Mouse (Mus musculus): ENCODE measurements around the gene Hist1h1b.
A peak's percentile ranks its signal among the peaks of the same experiment; 100 is the strongest.
"Not testable (repeated sequence)": the region's sequence is repeated elsewhere in the genome, so short reads cannot be mapped to it uniquely, and the experiment has no call there.

Gene Hist1h1b

GRCm38 (mm10) chr13:21781639-21782038, 1.2 kb upstream of the Hist1h1b start:
- DNase-seq, result no peak

GRCm38 (mm10) chr13:21781021-21781555, 663 bp upstream of the Hist1h1b start:
- no peak for DNase-seq

GRCm38 (mm10) chr13:21778814-21779766, 1.3 kb downstream of the Hist1h1b start:
- peak; percentile 55 for DNase-seq

- DNase-seq, result no peak
These were observed 24.7 kb downstream of the Hist1h1b start for GRCm38 (mm10) chr13:21755707-21756106.

DNA sequence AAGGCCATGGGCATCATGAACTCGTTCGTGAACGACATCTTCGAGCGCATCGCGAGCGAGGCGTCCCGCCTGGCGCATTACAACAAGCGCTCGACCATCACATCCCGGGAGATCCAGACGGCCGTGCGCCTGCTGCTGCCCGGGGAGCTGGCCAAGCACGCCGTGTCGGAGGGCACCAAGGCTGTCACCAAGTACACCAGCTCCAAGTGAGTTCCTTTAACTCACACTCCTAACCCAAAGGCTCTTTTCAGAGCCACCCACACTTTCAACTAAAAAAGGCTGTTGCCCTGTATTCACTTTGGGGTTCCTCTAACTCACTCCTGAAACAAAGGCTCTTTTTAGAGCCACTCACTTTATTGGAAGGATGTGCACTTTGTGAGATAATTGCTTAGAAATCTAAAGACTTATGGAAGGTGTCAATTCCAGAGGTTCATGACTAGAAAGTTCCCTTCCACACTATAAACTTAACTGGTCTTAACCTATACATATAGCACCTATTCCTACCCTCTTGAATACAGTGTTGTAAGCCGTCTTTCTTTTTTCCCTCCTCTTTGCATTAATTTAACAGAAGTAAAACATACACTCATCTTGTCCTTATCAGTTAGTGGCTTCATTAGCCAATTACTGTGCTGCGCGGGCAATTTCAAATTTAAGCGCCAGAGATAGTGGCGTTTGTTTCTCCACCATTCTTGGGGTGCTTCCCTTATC, 26.0 kb downstream of the Hist1h1b start:
- DNase-seq, result not testable (repeated sequence)

GRCm38 (mm10) chr13:21753524-21754285, 26.7 kb downstream of the Hist1h1b start, which contains the start of the genes Hist1h2ak and Hist1h2bn:
Gene Hist1h2ak (minus strand): TSS chr13:21753827.
Gene Hist1h2bn (plus strand): TSS chr13:21754123.
- peak; percentile 64 for DNase-seq

DNA sequence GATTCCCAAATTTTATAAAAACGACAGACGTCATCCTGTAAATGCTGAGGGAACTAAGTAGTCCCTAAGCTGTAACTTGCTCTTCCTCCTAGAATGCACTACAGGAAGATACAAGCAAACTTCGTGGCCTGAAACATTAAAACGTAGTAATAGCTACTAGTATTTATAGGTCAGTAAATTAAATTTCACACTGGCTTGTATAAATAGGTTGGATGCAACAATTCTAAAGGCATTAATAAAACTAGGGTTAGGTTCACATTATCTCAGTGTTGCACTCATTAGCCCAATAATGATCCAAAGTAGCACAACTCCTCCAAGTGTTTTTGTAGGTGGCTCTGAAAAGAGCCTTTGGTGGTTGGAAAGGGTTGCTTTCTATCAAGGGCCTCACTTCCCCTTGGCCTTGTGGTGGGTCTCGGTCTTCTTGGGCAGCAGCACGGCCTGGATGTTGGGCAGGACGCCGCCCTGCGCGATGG, 27.3 kb downstream of the Hist1h1b start:
- no peak for DNase-seq

GRCm38 (mm10) chr13:21752356-21752755, 28.1 kb downstream of the Hist1h1b start:
- no peak for DNase-seq

DNA sequence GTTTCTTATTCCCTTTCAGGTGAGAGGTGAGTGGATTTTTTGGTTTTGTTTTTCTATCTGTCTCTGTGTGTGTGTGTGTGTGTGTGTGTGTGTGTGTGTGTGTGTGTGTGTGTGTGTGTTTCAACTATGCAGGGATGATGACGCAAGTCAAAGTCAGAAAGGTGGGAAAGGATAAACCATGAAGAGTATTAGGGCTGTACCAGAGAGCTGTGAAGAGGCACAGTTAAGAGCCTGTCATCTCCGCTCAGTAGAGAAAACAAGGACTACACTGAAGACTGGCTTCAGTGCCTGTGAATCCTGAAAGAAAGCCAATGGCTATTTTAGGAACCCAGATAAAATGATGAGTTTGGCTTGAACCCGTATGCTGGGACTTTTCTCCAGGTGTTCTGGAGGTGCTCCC, 28.6 kb downstream of the Hist1h1b start:
- no peak for DNase-seq

- no peak for DNase-seq
These were observed 29.0 kb downstream of the Hist1h1b start for GRCm38 (mm10) chr13:21751417-21751816.

DNA sequence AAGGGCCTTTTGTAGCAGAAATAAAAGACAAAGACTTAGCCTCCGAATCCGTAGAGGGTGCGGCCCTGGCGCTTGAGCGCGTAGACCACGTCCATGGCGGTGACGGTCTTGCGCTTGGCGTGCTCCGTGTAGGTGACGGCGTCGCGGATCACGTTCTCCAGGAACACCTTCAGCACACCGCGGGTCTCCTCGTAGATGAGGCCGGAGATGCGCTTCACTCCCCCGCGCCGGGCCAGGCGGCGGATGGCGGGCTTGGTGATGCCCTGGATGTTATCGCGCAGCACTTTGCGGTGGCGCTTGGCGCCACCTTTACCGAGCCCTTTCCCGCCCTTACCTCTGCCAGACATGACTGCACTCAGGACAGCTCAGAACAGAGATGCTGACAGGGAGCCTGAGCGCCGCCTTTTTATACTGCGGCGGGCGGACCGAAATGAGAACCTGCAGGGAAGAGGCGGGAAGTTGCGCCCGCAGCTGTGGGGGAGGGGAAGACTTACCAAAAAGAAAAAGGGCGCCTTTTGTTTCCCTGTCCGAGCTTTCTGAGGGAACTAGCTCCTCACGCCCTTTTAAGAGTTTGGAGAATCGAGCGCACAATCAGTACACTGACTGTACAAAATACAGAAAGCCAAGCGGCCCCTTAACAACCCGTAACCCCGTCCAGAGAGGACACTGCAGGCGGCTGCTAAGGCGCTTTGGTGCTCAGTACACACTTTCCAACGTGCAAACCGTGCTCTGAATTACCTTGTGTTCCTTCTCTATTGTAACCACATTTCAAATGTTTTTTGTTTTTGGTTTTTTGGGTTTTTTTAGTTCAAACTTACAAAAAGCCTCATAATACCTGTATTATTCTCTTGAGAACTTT, 30.0 kb downstream of the Hist1h1b start, which contains the start of gene Hist1h4k:
TSS of gene Hist1h4k (minus strand) at position 347 of the 859 bp plus-strand sequence.
- peak; percentile 71 for DNase-seq

GRCm38 (mm10) chr13:21749387-21750158, 30.9 kb downstream of the Hist1h1b start:
- DNase-seq, result no peak

DNA sequence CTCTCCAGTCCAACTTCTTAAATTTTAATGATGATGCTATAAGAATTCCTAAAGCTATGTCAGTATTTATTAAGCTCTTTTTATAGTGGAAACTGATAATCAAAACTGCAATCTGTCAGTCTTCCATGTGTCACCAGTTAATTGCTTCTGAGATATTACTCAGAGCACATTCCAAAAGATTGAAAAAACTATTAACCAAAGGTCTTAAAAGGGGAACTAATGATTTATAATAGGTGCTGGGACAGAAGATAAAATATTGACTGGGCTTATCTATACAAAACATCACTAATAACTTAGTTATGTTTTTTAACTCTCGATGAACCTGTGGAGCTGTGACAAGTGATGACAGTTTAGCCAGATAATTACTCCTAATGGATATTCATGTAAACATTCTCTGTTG, 35.4 kb downstream of the Hist1h1b start:
- DNase-seq, result no peak

- DNase-seq, result peak; percentile 45
These were observed 45.3 kb downstream of the Hist1h1b start, which contains the start of gene Hist1h4j for GRCm38 (mm10) chr13:21734906-21735767. Gene Hist1h4j (plus strand): TSS chr13:21735064.

GRCm38 (mm10) chr13:21734010-21734905, 46.2 kb downstream of the Hist1h1b start:
- DNase-seq, result peak; percentile 82

GRCm38 (mm10) chr13:21733466-21733865, 47.0 kb downstream of the Hist1h1b start:
- DNase-seq, result no peak
